ENCODE assay signal across 2 mouse cellular contexts in the genomic region with DNA sequence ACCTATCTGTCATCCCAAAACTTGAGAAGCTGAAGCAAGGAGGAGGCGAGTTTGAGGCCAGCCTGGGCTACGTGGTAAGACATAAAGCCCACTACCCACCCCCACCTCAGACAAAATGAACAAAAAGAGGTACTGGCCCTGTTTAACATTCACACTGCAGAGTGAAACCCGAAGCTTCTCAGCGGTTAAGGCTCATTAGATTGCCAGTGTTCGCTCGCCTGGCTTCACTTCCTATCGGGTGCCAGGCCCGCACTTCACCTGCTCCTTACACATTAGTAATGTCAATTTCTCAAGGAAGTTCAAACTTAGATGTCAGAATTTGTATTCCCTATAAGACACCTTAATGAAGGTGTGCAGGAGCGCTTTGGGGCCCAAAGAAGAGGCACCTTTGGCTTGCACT.
A peak's percentile ranks its signal among the peaks of the same experiment; 100 is the strongest.
TF ChIP-seq lines count a peak whose summit lies in the region.

No protein-coding gene starts in this region.

TF ChIP-seq in CH12.LX, 34 proteins besides CTCF, POLR2A, EP300 and RAD21:
- TF ChIP-seq JUN (IDR thresholded peaks at IDR 0.05; ENCODE audit: insufficient read depth, low read depth, low read length) = no peak
- TF ChIP-seq USF2 (conservative IDR thresholded peaks at IDR 0.05; ENCODE audit: low read depth, low read length) = no peak
- TF ChIP-seq MEF2A (IDR thresholded peaks at IDR 0.05; ENCODE audit: borderline replicate concordance, low read depth, low read length) = no peak; the same call in 1 of the 2 replicates
- TF ChIP-seq MAFK (IDR thresholded peaks at IDR 0.05; ENCODE audit: insufficient replicate concordance, low read length) = no peak
- TF ChIP-seq USF1 (IDR thresholded peaks at IDR 0.05; ENCODE audit: low read depth, low read length) = no peak
- TF ChIP-seq ZC3H11A (IDR thresholded peaks at IDR 0.05; ENCODE audit: low read depth, low read length) = no peak
- TF ChIP-seq CHD2 (IDR thresholded peaks at IDR 0.05; ENCODE audit: low read length) = 0 out of 2 replicates have a peak, but pooled peaks have one; percentile 24
- no peak for TF ChIP-seq CHD1 (IDR thresholded peaks at IDR 0.05; ENCODE audit: low read depth, low read length)
- no peak for TF ChIP-seq JUND (conservative IDR thresholded peaks at IDR 0.05; ENCODE audit: low read depth, low read length)
- no peak for TF ChIP-seq MYC (IDR thresholded peaks at IDR 0.05; ENCODE audit: low read depth, low read length)
- TF ChIP-seq ZMIZ1 (IDR thresholded peaks at IDR 0.05; ENCODE audit: low read depth, low read length) = no peak
- TF ChIP-seq SMC3 (IDR thresholded peaks at IDR 0.05; ENCODE audit: low read depth, low read length) = no peak
- TF ChIP-seq BHLHE40 (IDR thresholded peaks at IDR 0.05; ENCODE audit: low read depth, low read length) = peak; percentile 70
- no peak for TF ChIP-seq PAX5 (IDR thresholded peaks at IDR 0.05; ENCODE audit: low read length)
- no peak for TF ChIP-seq NRF1 (IDR thresholded peaks at IDR 0.05; ENCODE audit: low read depth, low read length)
- no peak for TF ChIP-seq E2F4 (IDR thresholded peaks at IDR 0.05; ENCODE audit: insufficient replicate concordance, low read depth, low read length)
- TF ChIP-seq ETS1 (conservative IDR thresholded peaks at IDR 0.05; ENCODE audit: low read depth, low read length) = 0 out of 2 replicates have a peak, but pooled peaks have one; percentile 34
- no peak for TF ChIP-seq MXI1 (IDR thresholded peaks at IDR 0.05; ENCODE audit: low read depth, low read length)
- peak; percentile 26; the same call in 1 of the 2 replicates for TF ChIP-seq ELF1 (IDR thresholded peaks at IDR 0.05; ENCODE audit: low read depth, low read length)
- TF ChIP-seq TCF12 (IDR thresholded peaks at IDR 0.05; ENCODE audit: low read depth, low read length) = no peak
- no peak for TF ChIP-seq TBP (conservative IDR thresholded peaks at IDR 0.05; ENCODE audit: low read depth, low read length)
- TF ChIP-seq KAT2A (IDR thresholded peaks at IDR 0.05; ENCODE audit: insufficient replicate concordance, low read length) = no peak
- peak; percentile 31; the same call in 1 of the 2 replicates for TF ChIP-seq IRF4 (IDR thresholded peaks at IDR 0.05; ENCODE audit: low read depth, low read length)
- TF ChIP-seq SIN3A (IDR thresholded peaks at IDR 0.05; ENCODE audit: low read length) = no peak
- TF ChIP-seq UBTF (IDR thresholded peaks at IDR 0.05; ENCODE audit: low read depth, low read length) = no peak
- TF ChIP-seq MAX (IDR thresholded peaks at IDR 0.05; ENCODE audit: low read length) = no peak
- TF ChIP-seq MAZ (IDR thresholded peaks at IDR 0.05; ENCODE audit: low read depth, low read length) = no peak
- no peak for TF ChIP-seq GABPA (IDR thresholded peaks at IDR 0.05; ENCODE audit: insufficient replicate concordance, low read depth, low read length)
- TF ChIP-seq ZNF384 (IDR thresholded peaks at IDR 0.05; ENCODE audit: low read depth, low read length) = no peak
- TF ChIP-seq POLR2AphosphoS2 (IDR thresholded peaks at IDR 0.05; ENCODE audit: low read depth, low read length) = no peak

TF ChIP-seq in ES-E14, 5 proteins besides CTCF, POLR2A, EP300 and RAD21:
- TF ChIP-seq ZC3H11A (IDR thresholded peaks at IDR 0.05; ENCODE audit: borderline replicate concordance, low read depth, low read length) (no peak), HCFC1 (IDR thresholded peaks at IDR 0.05; ENCODE audit: borderline replicate concordance, insufficient read depth, low read length) (no peak), MAFK (IDR thresholded peaks at IDR 0.05; ENCODE audit: insufficient read depth, low read depth, low read length) (no peak), CHD2 (IDR thresholded peaks at IDR 0.05; ENCODE audit: low read depth, low read length) (no peak), ZNF384 (IDR thresholded peaks at IDR 0.05; ENCODE audit: low read depth, low read length) (no peak)
